Comparison of ENCODE assay signal across 8 mouse cellular contexts in genomic region chr5:86432697-86433096, GRCm38 (mm10). TPM values are rescaled to one million over a fixed set of nuclear protein-coding genes. Genes with fewer than 3 reads are reported as not detected.
DNase-seq lines count a peak whose midpoint lies in the region; ATAC-seq and TF ChIP-seq lines count a peak whose summit lies in the region.

No protein-coding gene starts in this region.

- H3K9ac ChIP-seq in stomach, postnatal 0 days (ENCODE audit: low read length) = no peak overlapping the region

- H3K27ac ChIP-seq in stomach, postnatal 0 days (replicated peaks) = no peak overlapping the region

- no peaks in the 10 kb centered on the region for H3K9me3 ChIP-seq in stomach, postnatal 0 days (ENCODE audit: control insufficient read depth, low read length)

- no peaks in the 10 kb centered on the region for H3K27me3 ChIP-seq in stomach, postnatal 0 days (ENCODE audit: control insufficient read depth, insufficient read depth, low read length)

- DNase-seq in cerebellum, adult 9-10 months = peak; percentile 18
- DNase-seq in cerebellum, postnatal 4 days (ENCODE audit: low spot score in 2 of 2) = no peak
- DNase-seq in lung, postnatal 10 days = peak; percentile 4
- DNase-seq in lung, adult 2 months = no peak
- DNase-seq in c-Kit-positive CD71-negative TER-119-negative erythroid progenitor cells, embryonic 14.5 days (ENCODE audit: low read depth) = peak; percentile 12
- peak; percentile 20 for DNase-seq in stomach, postnatal 0 days (ENCODE audit: low spot score)
- no peak for DNase-seq in urinary bladder, postnatal 4 days (ENCODE audit: low spot score in 2 of 2)

- no peak for TF ChIP-seq POLR2A in lung, adult 2 months (IDR thresholded peaks at IDR 0.05; ENCODE audit: borderline replicate concordance, extremely low read depth, low read depth, low read length)

- ATAC-seq in inflammation-experienced regulatory T-cells, adult 6 months = peak; percentile 69
- no peak for ATAC-seq in stomach, postnatal 0 days (ENCODE audit: low FRiP score, low TSS enrichment)

- TF ChIP-seq CTCF in lung, adult 2 months (IDR thresholded peaks at IDR 0.05; ENCODE audit: insufficient read depth, low read length) = no peak
- TF ChIP-seq CTCF in stomach, postnatal 0 days (IDR thresholded peaks at IDR 0.05; ENCODE audit: low read depth) = peak; percentile 80

- no peak for TF ChIP-seq EP300 in stomach, postnatal 0 days (optimal IDR thresholded peaks at IDR 0.05)

- no peaks in the 10 kb centered on the region for H3K36me3 ChIP-seq in stomach, postnatal 0 days (ENCODE audit: control insufficient read depth, insufficient read depth, low read length)

- 3% methylated on average over 2 of the region's 2 CpGs for whole genome bisulfite sequencing in lung, adult 2 months
- 0% methylated on average over 2 of the region's 2 CpGs for WGBS in stomach, postnatal 0 days

- H3K4me3 ChIP-seq in lung, adult 2 months (replicated peaks; ENCODE audit: extremely low read depth, low read depth, low read length) = no peak overlapping the region
- H3K4me3 ChIP-seq in stomach, postnatal 0 days (ENCODE audit: low read depth, low read length) = no peak overlapping the region

- no peak overlapping the region for H3K4me2 ChIP-seq in stomach, postnatal 0 days (replicated peaks; ENCODE audit: low read depth)

- no peaks in the 10 kb centered on the region for H3K4me1 ChIP-seq in lung, adult 2 months (ENCODE audit: control insufficient read depth, insufficient read depth, low read length)
- H3K4me1 ChIP-seq in stomach, postnatal 0 days (replicated peaks; ENCODE audit: control insufficient read depth, insufficient read depth) = no peaks in the 10 kb centered on the region

RNA-seq across cellular contexts. Expression of gene Tmprss11a, which starts 36.1 kb away (rescaled TPM):
- 1.2 TPM in 1 of 2 replicates, not detected in the other for polyA plus RNA-seq in lung, adult 2 months (2012; rRNA removed)
- under 1 TPM in 1 of 3 experiments, not detected in 2; 0.36 TPM for polyA plus RNA-seq in inflammation-experienced regulatory T-cells, adult 6 months (2017; shearing (Covaris generic))
- 8.6 and 9.9 TPM in 2 replicates for polyA plus RNA-seq in stomach, postnatal 0 days (2015; fragmentation: Nextera tagmentation; extraction: Ambion mirVana)

RNA-seq across cellular contexts. Expression of gene Tmprss11d, which starts 59.5 kb away (rescaled TPM):
- 1.3 TPM in 1 of 2 replicates, not detected in the other for polyA plus RNA-seq in lung, adult 2 months (2012; rRNA removed)
- polyA plus RNA-seq in inflammation-experienced regulatory T-cells, adult 6 months (2017; shearing (Covaris generic)) = not detected
- polyA plus RNA-seq in stomach, postnatal 0 days (2015; fragmentation: Nextera tagmentation; extraction: Ambion mirVana) = 4.4 and 5.9 TPM in 2 replicates

Comparison
In these comparisons a context has a peak if more than half of its experiments do, and no peak if none do; other contexts are left out.
1. DNase-seq: peak in cerebellum, adult 9-10 months (single experiment), lung, postnatal 10 days (single experiment), c-Kit-positive CD71-negative TER-119-negative erythroid progenitor cells, embryonic 14.5 days (single experiment) and stomach, postnatal 0 days (single experiment); none in cerebellum, postnatal 4 days (0 of 2), lung, adult 2 months (single experiment) and urinary bladder, postnatal 4 days (0 of 2).